Mouse (Mus musculus) c-Kit-positive CD71-negative TER-119-negative erythroid progenitor cells, embryonic 14.5 days (primary cell): Measurements from ENCODE around the gene Ctdspl.

Experiments
- DNase-seq: peaks from one replicate; pipeline ENCODE4 v3.0.0-alpha.2; 2013; ENCODE audit warnings: low read depth

Ctdspl gene

DNA sequence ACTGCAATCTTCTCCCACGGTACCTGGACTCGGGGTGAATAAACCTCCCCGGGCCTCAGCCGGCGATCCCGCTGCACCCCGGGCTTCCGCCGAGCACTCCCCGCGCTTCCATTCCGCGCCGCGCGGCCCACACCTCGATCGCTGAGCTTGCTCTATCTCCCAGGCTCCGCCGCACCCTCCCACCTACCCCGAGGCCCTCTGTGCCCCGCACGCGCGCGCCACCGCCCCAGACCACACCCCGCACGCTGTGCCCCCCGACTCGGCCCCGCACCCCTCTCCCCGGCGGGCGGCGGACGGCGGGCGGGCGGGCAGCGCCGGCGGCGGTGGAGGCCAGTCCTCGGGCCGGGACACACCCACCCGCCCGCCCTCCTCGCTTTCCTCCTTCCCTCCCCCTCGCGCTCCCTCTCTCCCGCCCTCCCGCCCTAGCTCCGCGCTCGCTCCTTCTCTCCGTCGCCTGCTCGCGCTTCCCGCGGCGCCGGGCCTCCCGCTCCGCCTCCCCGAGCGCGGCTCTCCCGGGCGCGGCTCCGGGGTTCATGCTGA is at the start of gene Ctdspl:
Gene Ctdspl (plus strand): TSS at position 343 of the 540 bp plus-strand sequence.
- DNase-seq, result no peak

DNA sequence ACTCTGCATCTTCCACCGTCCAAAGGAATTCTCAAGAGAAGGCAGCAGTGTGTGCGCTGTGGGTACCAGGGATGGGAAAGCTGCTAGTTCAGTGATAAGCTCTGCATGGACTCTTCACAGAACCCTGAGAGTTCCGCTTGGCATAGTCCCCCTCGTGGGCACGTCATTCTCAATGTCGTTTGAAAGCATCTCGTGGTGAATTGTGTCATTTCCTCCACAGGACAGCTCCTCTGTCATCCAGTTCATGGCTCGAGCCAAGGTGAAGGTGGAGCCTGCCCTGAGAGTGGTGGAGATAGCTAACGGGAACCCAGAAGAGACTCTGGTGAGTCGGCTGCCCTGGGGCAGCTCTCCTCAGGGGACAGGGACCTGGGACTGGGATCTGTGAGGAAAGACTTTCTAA is 49.4 kb upstream of the Ctdspl start:
- no peak for DNase-seq

DNA sequence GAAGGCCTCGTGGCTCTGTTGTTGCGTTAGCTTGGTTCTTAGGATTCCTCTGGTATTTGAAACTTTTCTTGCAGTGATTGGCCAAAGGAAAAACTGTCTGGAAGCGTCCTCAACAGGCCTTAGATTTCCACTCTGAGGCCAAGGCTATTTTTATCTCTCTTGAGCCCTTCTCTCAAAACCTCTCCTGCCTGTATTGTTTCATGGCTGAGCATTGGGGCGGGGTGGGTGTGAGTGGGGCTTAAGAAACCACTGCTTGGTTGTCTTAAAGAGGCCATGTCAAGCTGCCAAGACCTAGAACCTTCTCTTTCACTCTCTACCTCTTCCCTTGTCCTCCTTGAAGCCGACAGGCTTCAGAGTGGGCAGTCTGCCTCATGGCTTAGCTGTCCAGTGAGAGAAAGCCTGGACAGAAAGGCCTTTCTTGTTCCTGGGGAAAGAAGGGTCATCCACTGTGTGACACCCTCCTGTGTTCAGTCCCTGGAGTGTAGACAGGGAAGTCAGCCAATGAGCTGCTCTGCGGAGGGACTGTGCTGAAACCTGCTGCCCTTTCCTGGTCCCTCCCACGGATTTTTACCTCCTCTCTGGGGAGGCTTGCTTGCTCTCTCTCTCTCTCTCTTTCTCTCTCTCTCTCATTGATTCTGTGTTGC is 48.8 kb upstream of the Ctdspl start:
- DNase-seq, result no peak

DNA sequence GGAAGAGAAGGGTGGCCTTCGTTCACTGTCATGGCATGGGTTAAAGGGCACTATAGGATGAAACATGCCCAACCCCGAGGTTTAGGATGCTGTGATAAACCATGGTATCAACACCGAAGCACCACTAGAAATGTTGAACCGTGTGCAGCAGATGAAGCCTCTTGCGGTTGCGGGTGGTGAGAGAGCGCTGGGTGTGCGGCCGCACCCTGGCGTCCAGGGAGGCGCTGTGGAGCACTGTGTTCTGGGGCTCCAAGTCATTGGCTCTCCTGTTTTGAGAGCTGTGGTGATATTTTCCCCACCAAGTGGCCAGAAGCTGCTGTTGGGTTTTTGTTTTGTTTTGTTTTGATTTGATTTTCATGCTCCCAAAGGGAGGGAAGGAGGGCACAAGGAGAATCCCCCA is 47.7 kb upstream of the Ctdspl start:
- DNase-seq, result no peak

DNA sequence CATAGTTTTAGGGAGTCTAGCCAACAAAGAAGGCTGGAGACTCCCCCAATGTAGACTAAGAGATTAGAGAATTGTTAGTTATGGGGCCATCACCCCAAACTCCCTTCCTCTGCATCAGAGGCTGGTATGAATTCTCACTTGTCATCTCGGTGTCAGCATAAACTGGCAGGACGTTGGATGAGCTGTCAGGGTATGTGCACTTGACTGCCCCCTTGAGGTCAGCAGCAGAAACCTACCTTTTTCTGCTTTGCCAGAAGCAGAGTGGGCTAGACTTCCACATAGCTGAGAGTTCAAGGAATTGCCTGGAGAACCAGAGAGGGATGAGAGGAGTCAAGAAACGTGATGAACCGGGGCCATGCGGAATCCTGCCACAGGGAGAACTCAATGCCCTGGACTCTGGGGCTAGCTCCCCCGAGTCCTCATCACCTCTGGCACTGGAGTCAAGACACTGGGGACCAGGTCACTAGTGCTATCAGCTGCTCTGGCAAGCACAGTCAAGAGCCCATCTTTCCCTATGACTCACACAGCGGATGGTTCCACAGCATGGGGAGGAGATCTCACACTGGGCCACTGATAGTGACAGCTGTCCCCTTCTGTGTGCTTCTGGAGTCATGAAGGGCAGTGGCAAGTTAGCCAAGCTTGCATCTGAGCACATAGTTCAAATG is 44.8 kb upstream of the Ctdspl start:
- DNase-seq, result peak; percentile 35

DNA sequence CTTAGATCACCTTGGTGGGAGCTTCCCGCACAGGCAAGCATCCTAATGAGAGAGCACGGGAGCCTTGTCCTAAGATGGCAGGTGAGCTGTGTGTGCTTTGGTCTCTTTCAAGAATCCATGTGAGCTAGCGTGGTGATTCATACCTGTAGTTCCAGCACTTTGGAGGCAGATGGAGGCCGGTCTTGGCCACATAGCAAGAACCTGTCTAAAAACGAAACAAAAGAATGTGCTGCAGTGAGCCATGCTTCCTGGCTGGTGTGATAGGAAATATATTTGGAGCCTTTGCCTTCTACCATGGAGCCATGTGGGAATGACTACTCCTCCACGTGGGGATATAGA is 44.3 kb upstream of the Ctdspl start:
- DNase-seq, result no peak

DNA sequence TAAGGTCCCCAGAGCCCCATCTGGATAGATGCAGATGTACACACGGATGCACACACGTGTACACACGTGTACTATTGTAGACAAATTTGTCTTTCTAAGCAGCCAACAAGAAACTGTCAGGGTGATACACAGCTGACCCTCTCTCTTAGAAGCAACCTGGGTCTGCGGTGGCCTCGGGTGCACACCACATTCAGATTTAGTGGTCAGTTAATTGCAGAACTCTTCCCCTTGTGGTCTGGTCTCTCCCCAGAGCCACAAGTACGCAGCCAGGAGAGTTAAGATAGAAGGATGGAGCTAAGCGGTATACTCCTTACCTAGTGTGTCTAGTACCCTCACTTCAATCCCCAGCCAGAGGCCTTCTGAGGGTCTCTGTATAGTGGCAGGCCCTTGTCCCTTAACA is 43.1 kb upstream of the Ctdspl start:
- no peak for DNase-seq

DNA sequence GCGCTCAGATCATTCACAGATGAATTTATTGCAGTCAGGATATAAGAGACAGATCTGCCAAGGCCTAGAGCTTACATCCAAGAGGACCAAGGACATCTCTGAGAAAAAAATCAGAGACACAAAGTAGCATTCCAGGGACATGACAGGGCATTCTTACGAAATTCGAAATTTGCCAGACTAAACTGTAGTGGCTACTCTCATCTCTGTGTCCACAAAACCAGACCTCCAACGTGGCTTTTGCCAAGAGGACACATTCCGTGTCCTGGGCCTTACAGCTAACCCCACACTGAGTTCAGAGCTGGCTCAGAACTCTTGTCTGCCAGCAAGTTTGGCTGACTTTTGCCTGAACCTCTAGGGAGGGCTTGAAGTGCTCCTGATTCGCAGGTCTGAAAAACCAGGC is 40.5 kb upstream of the Ctdspl start:
- no peak for DNase-seq

DNA sequence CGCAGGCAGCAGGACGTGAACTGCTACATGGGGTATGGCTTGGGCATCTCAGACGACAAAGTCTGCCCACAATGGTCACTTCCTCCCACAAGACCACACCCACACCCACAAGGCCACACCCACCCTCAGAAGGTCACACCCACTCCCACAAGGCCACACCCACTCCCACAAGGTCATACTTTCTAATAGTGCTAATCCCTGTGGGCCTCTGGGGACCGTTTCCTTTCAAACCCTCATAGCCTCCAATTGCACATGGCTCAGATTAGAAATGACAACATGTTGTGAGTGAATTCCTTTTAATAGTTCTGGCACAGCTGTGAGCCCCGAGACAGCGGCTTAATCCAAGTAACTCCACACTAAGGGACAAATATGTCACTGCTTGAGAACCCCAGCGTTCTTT is 39.1 kb upstream of the Ctdspl start:
- DNase-seq, result no peak

DNA sequence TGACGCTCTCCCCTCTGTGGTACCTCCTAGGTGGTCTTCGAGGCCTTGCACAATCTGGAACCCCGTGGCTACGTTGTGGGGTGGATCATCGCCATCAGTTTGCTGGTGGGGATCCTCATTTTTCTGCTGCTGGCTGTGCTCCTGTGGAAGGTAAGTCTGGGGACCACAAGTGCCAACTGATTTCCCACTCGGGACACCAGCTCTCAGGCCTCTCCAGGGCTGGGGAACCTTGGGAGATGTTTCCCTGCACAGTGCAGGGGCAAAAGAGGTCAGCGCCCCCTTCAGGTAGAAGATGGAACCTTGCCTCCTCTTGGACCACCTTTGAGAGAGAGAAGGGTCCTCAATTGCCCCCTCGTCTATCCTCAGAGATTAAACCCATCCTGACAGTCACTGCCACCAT is 38.5 kb upstream of the Ctdspl start:
- DNase-seq, result no peak

DNA sequence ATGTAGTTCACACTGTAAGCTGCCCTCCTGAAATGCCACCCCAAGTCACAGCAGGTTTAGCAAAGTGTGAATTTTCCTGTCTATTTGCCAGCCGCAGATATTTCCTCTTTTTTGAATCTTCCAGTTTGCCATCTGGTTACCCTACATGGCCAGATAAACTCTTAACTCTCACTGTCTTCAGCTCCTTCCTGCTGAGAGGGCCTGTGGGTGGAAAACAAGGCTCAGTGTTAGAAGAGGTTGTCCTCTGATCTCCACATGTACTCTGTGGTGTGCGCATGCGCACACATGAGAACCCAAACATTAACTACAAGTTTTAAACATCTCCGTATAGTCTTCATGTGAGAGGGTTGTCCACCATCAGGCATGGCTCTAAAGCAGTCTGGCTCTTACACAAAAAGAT is 36.1 kb upstream of the Ctdspl start:
- DNase-seq, result no peak

DNA sequence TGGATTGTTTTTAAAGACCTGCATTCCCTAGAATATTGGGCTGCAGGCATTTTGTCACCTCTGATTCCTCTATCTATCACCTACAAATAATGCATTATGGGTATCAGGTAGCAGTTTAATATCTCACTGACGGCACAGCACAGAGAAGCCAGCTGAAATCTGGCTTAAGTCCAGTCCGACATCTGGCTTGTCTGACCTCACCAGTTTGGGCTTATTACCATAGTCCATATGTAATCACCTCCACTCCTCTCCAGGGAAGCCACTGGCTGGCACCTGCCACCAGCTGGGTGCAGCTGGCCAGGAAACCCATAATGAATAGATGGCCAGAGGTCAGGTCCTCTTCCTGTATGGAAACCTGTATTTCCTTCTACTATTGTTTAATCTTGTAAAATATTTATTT is 35.6 kb upstream of the Ctdspl start:
- no peak for DNase-seq

DNA sequence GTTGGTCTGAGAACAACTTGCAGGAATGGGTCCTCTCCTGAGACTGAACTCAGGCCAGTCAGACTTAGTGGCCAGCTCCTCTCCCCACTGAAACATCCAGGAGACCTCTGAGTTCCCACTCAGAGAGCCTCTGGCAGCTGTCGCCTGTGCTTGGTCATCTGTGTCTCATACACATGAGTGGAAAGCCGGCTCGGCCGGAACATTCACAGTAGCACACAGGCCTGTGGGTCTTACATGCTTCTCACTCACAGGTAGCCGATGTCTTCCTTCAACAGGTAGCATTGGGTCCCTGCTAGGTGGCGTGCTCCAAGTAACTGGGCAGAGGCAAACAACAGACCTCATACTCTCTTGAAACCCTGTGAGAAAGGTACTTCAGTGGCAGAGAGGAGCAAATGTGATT is 35.2 kb upstream of the Ctdspl start:
- DNase-seq, result no peak

DNA sequence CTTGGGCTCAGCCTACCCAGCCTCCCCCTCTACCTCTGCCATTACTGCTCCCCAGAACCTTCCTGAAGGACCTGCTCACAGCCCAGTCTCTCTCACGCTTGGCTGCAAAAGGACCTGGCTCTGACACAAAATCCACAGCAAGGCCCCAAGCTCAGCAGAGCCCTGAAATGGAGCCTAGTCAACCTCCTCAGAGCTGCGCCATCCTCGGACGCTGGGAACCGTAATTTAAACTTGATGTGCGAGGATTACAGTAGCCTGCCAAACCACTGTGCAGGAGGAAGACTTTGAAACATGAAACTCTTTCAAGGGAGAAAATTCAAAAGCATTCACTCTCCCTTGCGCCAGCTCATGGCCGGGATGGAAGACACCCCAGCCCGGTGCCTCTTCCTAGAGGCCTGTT is 34.7 kb upstream of the Ctdspl start:
- no peak for DNase-seq

DNA sequence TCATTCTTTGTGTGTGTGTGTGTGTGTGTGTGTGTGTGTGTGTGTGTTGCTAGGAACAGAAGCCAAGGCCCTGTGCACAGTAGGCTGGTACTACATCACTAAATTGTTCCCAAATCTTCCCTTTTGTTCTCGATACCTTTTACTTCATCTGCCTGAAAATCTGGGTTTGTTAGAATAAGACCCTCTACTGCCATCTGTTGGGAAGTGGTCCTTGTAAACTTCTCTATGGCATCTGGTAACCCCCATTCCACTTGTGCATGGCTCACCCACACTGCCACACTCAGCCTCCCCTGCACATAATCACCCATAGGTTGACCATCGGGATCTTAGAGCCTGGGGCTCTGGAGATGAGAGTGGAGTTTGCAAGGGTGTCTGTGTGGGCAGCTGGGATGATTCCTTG is 31.2 kb upstream of the Ctdspl start:
- DNase-seq, result no peak

DNA sequence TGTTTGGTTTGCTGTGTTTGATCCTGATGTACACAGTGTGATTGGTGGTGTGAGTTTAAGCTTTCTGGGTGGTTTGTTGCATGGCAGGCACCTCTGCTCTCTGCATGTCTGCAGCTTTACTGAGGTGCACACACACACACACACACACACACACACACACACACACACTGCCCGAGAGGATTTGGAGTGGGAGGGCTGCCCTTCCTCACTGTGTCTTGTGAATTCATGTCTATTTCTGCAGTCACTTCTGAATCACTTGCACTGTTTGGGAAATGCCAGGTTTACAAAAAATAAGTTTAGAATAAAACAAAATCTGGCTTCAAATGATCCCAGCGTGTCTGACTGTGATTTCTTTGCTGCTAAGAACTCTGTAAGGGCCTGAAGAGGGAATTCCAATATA is 25.6 kb upstream of the Ctdspl start:
- no peak for DNase-seq

DNA sequence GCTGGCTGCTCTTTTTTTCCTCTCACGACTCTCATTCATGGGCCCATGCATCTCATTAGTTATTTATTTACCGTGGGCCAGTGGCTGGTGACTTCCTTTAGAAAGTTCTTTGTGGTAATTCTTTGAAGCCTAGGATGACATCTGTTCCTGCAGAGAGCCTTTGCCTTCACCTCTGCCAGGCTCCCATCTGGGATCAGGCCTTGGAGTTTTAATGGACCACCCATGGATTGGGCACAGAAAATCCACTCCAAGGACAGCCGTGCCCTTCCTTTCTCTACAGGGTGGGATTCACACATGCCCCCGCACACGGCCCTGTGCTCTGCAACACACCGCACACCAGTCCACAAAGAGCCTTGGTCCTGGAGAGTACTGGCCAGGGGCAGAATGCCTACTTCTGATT is 24.3 kb upstream of the Ctdspl start:
- DNase-seq, result no peak

DNA sequence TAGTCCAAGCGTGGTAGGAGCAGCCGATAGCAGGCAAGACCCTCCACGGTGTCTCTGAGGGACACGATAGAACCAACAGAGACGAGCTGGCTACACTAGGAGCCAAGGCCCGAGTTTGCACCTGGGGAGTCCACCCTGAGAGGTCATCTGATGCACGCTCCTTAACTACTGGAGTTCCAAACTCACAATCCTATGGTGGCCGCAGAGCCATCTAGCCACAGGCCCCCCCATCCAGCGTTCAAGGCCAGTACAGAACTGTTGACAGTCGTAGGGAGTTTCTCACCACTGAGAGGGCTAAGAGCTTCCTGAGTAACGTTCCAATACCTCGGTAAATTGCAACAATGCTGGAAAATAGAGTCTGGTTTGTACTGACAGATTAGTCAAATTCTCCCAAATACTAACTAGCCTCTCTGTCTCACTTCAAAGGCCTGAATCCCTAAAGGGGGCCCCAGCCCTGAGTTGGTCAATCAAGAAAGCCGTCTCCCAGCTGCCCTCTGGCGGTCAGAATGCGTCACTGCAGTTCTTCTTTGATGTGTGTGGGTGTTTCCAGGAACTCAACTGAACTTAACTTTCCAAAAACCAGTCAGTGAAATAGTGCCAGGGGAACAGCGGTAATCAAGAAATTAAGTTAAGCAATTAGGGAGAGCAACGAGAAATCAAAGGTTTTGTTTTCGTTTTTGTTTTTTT is 18.2 kb upstream of the Ctdspl start:
- no peak for DNase-seq

DNA sequence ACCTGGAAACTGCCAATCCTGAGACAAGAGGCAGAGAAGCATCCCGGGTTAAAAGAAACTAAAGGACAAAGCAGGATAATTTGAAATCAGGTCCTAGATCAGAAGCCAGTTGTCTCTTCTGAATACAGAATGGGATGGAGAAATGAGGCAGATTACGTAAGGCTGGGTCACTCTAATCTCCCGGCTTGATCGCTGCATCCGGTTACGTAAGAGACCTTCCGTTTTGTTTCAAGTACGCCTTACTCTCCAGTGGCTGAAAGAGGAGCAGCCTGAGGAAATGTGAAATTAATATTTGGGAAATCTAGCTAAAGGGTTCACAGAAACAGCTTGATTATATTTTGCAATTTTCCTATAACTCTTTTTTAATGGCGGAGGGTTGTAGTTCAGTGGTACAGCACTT is 13.2 kb upstream of the Ctdspl start:
- DNase-seq, result no peak

DNA sequence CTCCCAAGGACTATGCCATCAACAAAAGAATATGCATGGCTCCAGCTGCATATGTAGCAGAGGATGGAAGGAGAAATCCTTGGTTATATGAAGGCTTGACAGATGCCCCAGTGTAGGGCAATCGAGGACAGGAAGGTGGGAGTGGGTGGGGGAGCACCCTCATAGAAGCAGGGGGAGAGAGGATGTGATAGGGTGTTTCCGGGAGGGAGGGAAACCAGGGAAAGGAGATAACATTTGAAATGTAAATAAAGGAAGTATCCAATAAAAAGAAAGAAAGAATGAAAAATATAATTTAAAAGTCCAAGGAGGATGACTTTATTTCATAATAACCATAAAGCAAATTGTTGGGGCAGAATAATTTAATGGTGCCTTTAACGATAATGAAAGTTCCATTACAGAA is 12.6 kb upstream of the Ctdspl start:
- DNase-seq, result no peak

DNA sequence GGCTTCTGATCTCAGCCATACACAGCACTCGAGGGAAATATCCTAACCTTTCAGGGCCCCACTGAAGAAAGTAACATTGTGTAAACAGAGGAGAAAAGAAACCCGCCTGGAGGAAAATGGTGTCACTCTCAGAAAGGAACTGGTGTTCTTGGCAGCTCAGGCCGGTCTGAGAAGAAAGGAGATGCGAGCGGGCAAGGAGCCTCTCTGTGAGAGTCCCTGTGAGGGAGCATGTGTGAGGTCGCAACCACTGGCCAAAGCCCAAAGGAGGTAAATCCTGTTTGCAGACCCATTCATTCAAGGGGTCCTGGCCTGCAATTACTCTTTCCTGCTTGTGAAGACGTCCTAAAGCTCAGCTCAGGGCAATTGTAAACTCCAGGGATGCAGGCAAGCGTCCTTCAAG is 11.7 kb upstream of the Ctdspl start:
- DNase-seq, result no peak

DNA sequence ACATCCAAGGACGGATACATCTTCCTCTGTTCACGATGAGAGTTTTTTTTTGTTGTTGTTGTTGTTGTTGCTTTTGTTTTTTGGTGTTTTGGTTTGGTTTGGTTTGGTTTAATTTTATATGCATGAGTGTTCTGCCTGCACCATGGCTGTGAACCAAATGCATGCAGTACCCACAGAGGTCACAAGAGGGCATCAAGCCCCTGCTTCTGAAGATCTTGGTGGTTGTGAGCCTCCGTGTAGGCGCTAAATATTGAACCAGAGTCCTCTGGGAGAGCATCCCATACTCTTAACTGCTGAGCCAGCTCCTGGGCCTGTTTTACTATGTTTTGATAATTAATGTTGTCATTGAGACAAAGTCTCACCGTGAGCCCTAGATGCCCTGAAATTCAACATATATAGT is 11.0 kb upstream of the Ctdspl start:
- no peak for DNase-seq

DNA sequence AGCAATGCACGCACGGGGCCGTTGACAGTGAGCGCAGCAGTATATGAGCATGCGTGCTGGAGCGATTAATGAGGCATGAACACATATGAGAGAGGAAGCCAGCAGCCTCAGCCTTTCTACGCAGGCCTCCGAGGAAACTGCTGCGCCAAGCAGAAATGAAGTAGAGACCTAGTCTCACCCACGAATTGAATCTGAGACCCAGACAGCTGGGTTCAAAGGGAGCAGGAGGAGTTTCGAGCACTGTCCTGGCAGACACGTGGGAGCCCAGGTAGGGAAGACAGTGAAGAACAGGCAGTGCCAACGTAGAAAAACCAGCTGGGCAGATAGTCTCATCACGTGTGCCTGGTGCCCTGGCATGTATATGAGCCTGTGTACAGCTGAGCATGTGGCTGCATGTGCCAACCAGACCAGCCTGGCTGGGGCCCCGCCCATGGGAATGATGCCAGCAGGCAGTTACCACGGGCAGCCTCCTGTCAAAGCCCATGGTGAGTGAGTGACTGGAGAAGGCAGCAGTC is 6.5 kb upstream of the Ctdspl start:
- DNase-seq, result no peak
